Mouse (Mus musculus) intestine, embryonic 14.5 days (tissue): ENCODE data around the gene Npcd. TPM values are rescaled to one million over a fixed set of nuclear protein-coding genes. Genes with fewer than 3 reads are reported as not detected.

Experiments used
- ATAC-seq: fragments of 200-750 bp; cut with Nextera tagmentation; replicated peaks from 2 replicates; pipeline ENCODE4 v1.8.0; 2017; ENCODE audit warnings: low read depth, moderate number of reproducible peaks, moderate TSS enrichment, moderate library complexity; ENCODE audit not compliant: low FRiP score, low TSS enrichment
- DNase-seq: peaks from one replicate; pipeline ENCODE4 v3.0.0-alpha.2; 2018; ENCODE audit warnings: low spot score
- H3K27ac ChIP-seq: fragments of 300-500 bp; sonication (generic); 2 replicates; pipeline ENCODE4 v1.5.1; 2014; ENCODE audit warnings: low read depth, mild to moderate bottlenecking, control low read depth
- H3K27me3 ChIP-seq: fragments of 300-500 bp; sonication (generic); replicated peaks from 2 replicates; pipeline ENCODE4 v1.6.1; 2014; ENCODE audit warnings: low read length, control low read depth; ENCODE audit not compliant: control insufficient read depth, insufficient read depth
- H3K36me3 ChIP-seq: fragments of 300-500 bp; sonication (generic); 2 replicates; pipeline ENCODE4 v1.6.1; 2014; ENCODE audit warnings: low read length, control low read depth; ENCODE audit not compliant: control insufficient read depth, insufficient read depth
- H3K4me1 ChIP-seq: fragments of 300-500 bp; sonication (generic); replicated peaks from 2 replicates; pipeline ENCODE4 v1.6.1; 2014; ENCODE audit warnings: low read length, control low read depth, mixed read lengths; ENCODE audit not compliant: control insufficient read depth, insufficient read depth
- H3K4me2 ChIP-seq: fragments of 300-500 bp; sonication (generic); 2 replicates; pipeline ENCODE4 v1.6.1; 2014; ENCODE audit warnings: low read length
- H3K4me3 ChIP-seq: fragments of 300-500 bp; sonication (generic); 2 replicates; pipeline ENCODE4 v1.5.1; 2014; ENCODE audit warnings: low read depth, low read length, control low read depth, mixed read lengths
- H3K9ac ChIP-seq: fragments of 300-500 bp; sonication (generic); 2 replicates; pipeline ENCODE4 v1.6.1; 2014; ENCODE audit warnings: mild to moderate bottlenecking, low read length
- H3K9me3 ChIP-seq: fragments of 300-500 bp; sonication (generic); 2 replicates; pipeline ENCODE4 v1.6.1; 2016; ENCODE audit warnings: low read length, control low read depth; ENCODE audit not compliant: control insufficient read depth
- WGBS: fragments of 180-500 bp; shearing (Covaris S2); extraction: QIAGEN DNeasy Blood & Tissue Kit; methylation state at CpG from one replicate; pipeline ENCODE4 v1.1.7; 2014; 5-methylcytosine and 5-hydroxymethylcytosine counted together
- polyA plus RNA-seq: library from polyadenylated mRNA; unstranded; fragments of >200 nt; fragmentation: Nextera tagmentation; extraction: Ambion mirVana; gene quantifications from 2 replicates; pipeline ENCODE4 v1.2.1, GENCODE M21; 2014

The Npcd gene
- polyA plus RNA-seq, 1 experiment from 2014 or later: not detected

DNA sequence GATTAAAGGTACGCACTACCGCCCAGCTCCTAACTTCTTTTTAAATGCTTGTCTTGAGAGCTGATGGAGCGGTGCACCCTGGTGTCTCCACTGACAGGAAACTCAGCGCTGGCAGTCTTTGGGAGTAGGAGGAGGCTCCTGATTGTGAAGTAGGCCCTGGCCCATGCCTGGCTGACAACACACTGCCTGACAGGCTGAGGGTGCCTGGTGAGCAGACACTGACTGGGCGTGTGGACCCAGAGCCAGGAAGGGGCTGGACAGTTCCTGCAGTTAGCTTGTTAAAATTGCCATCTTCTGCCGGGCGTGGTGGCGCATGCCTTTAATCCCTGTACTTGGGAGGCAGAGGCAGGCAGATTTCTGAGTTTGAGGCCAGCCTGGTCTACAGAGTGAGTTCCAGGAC, 83.8 kb downstream of the Npcd start:
- no peaks in the 10 kb centered on the region for H3K27me3 ChIP-seq
- H3K4me3 ChIP-seq: no peak overlapping the region
- no peaks in the 10 kb centered on the region for H3K4me1 ChIP-seq
- no peaks in the 10 kb centered on the region for H3K36me3 ChIP-seq
- DNase-seq (no peak), ATAC-seq (no peak)
- 89% methylated on average over 8 of the region's 8 CpGs for WGBS
- H3K27ac ChIP-seq: no peak overlapping the region
- no peak overlapping the region for H3K9ac ChIP-seq
- H3K4me2 ChIP-seq: no peak overlapping the region
- H3K9me3 ChIP-seq: no peaks in the 10 kb centered on the region

DNA sequence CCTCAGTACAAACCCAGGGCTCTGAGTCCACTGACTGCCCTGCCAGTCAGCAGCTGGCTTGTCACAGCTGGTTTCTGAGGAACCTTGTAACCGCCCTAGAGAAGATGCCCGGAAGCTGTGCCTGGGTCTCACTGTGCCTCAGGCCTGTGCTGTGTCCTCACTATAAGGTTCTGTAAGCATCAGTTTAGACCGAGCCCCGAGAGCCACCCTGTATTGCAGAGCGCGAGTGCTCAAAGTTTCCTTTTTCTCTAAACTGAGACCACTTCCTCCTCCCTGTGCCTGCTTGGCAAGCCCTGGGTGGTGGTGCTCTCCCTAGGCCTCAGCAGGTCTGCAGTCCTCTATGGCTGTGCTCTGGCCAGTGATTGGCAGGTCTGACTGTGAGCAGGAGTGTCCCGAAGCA, 84.9 kb downstream of the Npcd start:
- Histone ChIP-seq H3K27me3 (no peaks in the 10 kb centered on the region), H3K4me1 (no peaks in the 10 kb centered on the region), H3K4me3 (no peak overlapping the region), H3K36me3 (no peaks in the 10 kb centered on the region), H3K9ac (no peak overlapping the region), H3K4me2 (no peak overlapping the region), H3K27ac (no peak overlapping the region), H3K9me3 (no peaks in the 10 kb centered on the region)
- ATAC-seq (no peak), DNase-seq (no peak)
- 84% methylated on average over 7 of the region's 7 CpGs for WGBS

DNA sequence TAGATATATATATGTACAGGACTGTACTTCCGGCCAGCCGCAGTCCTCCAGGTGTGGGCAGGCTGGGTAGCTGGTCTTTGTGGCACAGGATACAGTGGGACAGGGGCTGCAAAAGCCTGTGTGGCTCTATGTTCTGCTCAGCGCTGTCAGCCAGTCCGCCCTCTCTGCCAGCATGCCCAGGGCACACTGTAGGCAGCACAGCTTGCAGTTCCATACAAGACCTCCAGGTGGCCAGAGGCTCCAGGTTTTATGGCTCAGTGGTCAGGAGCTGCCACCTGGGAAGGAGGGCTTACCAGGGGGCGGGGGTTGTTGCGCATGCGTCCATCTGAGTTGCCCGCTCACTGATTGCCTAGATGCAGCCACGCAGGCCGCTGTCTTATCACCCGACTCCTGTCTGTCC, 86.0 kb downstream of the Npcd start:
- Histone ChIP-seq H3K4me3 (no peak overlapping the region), H3K27me3 (no peaks in the 10 kb centered on the region), H3K27ac (no peak overlapping the region), H3K4me1 (no peaks in the 10 kb centered on the region), H3K9me3 (no peaks in the 10 kb centered on the region), H3K36me3 (no peaks in the 10 kb centered on the region), H3K9ac (no peak overlapping the region), H3K4me2 (no peak overlapping the region)
- ATAC-seq: no peak
- 53% methylated on average over 11 of the region's 11 CpGs for WGBS
- no peak for DNase-seq

DNA sequence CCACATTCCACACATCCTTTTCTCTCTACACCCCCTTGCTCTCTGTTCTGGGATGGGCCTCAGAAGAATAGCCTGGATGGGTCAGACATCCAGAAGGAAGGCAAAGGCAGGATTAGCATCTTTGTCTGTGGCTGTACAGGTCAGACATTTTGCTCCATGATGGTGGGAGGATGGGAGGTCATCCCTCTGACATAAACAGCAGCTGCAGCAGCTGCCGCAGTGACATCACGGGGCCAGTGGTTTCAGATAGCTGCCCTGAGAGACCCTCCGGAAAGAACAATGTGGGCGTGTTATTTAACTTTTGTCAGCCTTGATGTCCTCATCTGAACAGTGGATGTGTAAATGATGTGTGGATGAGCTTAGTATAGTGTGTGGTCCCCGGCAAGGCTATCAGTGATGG, 88.2 kb downstream of the Npcd start:
- Histone ChIP-seq H3K27ac (no peak overlapping the region), H3K4me1 (peaks cover 7% of the 10 kb centered on the region), H3K9ac (no peak overlapping the region), H3K36me3 (no peaks in the 10 kb centered on the region), H3K4me2 (no peak overlapping the region), H3K9me3 (no peaks in the 10 kb centered on the region), H3K27me3 (no peaks in the 10 kb centered on the region), H3K4me3 (no peak overlapping the region)
- DNase-seq (no peak), ATAC-seq (no peak)
- WGBS: 85% methylated on average over 5 of the region's 5 CpGs

DNA sequence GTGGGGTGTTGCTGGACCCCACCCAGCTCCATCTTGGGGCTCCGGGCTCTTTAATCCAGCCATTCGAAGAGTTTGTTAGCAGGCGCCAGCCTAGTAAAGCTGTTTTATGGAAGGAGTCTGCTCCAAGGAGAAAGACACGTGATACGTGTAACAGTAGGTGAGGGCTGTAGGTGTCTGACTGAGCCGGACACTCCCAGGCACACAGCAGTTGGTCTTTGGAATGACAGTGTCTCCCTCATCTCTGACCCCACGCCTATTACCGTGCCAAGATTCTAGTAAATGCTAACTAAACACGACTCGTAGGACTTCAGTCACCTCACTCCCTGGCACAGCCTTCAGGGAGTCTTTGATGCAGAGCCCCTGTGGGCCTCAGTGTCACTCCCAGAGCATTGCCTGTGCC, 88.7 kb downstream of the Npcd start:
- Histone ChIP-seq H3K27ac (no peak overlapping the region), H3K9ac (no peak overlapping the region), H3K36me3 (no peaks in the 10 kb centered on the region), H3K4me3 (no peak overlapping the region), H3K9me3 (no peaks in the 10 kb centered on the region), H3K4me2 (no peak overlapping the region), H3K27me3 (no peaks in the 10 kb centered on the region), H3K4me1 (peaks cover 10% of the 10 kb centered on the region)
- ATAC-seq (no peak), DNase-seq (no peak)
- 90% methylated on average over 10 of the region's 10 CpGs for WGBS

DNA sequence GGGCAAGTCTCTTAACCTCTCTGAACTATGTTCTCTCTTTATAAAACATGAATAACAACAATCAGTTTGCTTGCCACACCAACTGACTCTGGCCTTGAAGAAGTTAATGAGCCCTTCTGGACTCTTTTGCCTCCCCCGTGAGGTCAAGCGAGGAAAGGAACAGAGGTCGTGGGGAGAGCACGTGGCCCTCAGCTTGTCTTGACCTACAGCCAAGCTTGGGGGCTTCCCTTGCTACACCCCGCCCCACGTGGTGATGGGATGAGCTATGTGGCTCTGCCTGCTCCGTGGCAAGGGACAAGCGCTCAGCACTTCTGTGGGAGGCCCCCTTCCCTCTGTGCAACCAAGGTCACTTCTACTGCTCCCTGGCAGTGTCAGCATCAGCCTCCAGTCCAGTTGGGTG, 89.3 kb downstream of the Npcd start:
- H3K4me3 ChIP-seq: no peak overlapping the region

DNA sequence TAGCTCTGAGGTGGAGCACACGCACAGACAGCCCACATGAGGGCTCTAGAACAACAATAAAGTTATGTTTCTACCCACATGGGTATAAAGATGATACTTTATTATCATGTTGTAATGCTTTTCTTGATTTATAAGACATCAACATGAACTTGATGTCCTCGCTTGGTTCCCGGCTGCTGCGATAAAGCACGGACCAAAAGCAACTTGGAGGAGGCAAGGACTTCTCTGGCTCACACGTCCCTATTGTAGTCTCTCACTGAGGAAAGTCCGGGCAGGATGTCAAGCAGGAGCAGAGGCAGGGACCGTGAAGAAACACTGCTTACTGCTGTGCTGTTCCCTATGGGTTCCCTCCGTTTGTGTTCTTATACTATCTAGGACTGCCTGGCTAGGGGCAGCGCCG, 90.0 kb downstream of the Npcd start:
- Histone ChIP-seq H3K4me2 (no peak overlapping the region), H3K27ac (no peak overlapping the region), H3K9me3 (no peaks in the 10 kb centered on the region), H3K27me3 (no peaks in the 10 kb centered on the region), H3K36me3 (peaks cover 4% of the 10 kb centered on the region; the same call in 1 of the 2 replicates), H3K4me3 (no peak overlapping the region), H3K9ac (no peak overlapping the region), H3K4me1 (peaks cover 13% of the 10 kb centered on the region)
- WGBS: 93% methylated on average over 11 of the region's 11 CpGs
- ATAC-seq: no peak
- DNase-seq: no peak

More for the DNA sequence above, 89.3 kb downstream of the Npcd start:
- Histone ChIP-seq H3K27ac (no peak overlapping the region), H3K9ac (no peak overlapping the region), H3K9me3 (no peaks in the 10 kb centered on the region), H3K27me3 (no peaks in the 10 kb centered on the region), H3K4me1 (peaks cover 10% of the 10 kb centered on the region), H3K4me2 (no peak overlapping the region), H3K36me3 (no peaks in the 10 kb centered on the region)
- DNase-seq: no peak
- 79% methylated on average over 8 of the region's 8 CpGs for WGBS
- no peak for ATAC-seq

DNA sequence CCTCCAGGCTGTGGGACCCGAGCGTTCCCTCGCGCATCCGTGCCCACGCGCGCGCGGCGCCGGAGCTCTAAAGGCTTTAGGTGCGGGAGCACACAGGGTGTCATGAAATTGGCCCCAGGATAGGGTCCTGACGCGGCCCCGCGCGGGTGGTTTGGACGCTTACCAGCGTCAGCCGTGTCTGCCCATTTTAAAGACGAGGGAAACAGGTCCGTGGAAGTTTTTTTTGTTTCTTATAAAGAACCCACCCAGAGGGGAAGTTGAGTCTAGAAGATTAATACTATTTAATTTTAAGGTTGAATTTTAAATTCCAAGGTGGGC, 91.4 kb downstream of the Npcd start:
- DNase-seq: no peak
- Histone ChIP-seq H3K27me3 (no peaks in the 10 kb centered on the region), H3K36me3 (peaks cover 17% of the 10 kb centered on the region), H3K9me3 (no peaks in the 10 kb centered on the region), H3K27ac (peak overlapping the region; percentile 70; the same call in 1 of the 2 replicates), H3K4me3 (peak overlapping the region; percentile 95), H3K4me1 (peaks cover 13% of the 10 kb centered on the region), H3K4me2 (peak overlapping the region; percentile 76), H3K9ac (peak overlapping the region; percentile 79)
- under 1% methylated on average over 23 of the region's 23 CpGs for WGBS
- no peak for ATAC-seq

DNA sequence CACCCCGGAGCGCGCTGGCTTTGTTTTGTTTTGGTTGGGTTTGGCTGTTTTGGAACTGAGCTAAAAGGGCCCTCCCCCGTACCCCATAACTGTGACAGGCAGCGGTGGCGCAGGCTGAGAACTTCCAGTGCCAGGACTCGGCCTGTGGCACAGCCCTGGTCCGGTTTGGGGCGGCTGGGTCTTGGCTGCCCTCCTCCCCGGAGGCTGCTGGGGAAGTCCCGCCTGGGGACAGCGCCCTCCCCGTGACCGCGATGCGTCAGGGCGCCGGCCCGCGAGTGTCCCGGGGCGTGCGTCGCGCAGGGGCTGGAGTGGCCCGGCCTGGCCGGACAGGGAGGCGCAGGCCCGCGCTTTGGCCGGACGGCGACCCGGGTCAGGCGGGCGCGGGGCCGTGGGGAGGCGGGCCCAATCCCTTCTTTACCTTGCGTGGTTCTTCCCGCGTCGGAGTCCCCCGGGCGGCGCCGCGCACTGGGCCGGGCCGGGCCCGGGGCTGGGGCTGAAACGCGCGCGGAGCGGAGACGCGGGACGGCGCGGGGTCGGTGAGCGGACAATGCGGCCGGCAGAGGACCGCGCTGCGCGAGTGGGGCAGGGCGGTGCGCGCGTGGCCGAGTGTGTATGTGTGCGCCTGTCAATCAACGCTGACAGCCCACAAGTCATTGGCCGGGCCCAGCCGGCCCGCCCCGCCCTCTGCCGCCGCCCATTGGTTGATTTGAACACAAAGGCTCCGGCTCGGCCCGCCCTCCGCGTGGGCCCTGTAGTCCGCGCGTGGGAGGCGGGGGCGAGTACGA, 91.9 kb downstream of the Npcd start, which contains the start of gene Sun2:
TSS of gene Sun2 (minus strand) at position 616 of the 785 bp plus-strand sequence.
- ATAC-seq (peak; percentile 89), DNase-seq (peak; percentile 93)
- Histone ChIP-seq H3K4me2 (peak within 1 kb of the TSS; percentile 76), H3K4me1 (peaks cover 13% of the 10 kb centered on the region), H3K4me3 (peak within 1 kb of the TSS; percentile 95), H3K9ac (peak within 1 kb of the TSS; percentile 79), H3K36me3 (peaks cover 23% of the 10 kb centered on the region), H3K27me3 (no peaks in the 10 kb centered on the region), H3K9me3 (no peaks in the 10 kb centered on the region), H3K27ac (peak within 1 kb of the TSS; percentile 70)
- under 1% methylated on average over 71 of the region's 93 CpGs for WGBS
